10 mouse cellular contexts compared by ENCODE assay signal in the genomic region with DNA sequence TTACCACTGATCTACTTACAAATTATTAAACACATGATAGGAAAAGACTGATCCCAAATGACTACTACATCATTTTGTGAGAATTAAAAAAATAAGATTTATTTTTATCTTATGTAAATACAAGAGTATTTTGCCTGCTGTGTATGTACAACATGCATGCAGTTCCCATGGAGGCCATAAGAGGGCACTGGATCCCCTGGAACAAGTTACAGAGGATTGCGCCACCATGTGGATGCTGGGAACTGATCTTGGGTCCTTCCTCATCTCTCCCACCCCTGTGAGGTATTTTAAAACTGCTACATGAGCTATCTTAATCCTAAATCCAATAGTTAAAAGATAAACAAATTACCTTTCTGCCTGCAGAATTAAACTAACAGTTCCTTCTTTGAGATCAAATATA.
DNase-seq lines count a peak whose midpoint lies in the region; ATAC-seq and TF ChIP-seq lines count a peak whose summit lies in the region.
"Had no signal": no experiment of that assay in that cellular context is flagged by ENCODE, and none has a peak within 500 bp of the region (broad histone marks: within the 10 kb centered on the region; RNA-seq: fewer than 3 reads in every experiment).

No protein-coding gene starts in this region.

- H3K9ac ChIP-seq in forebrain, postnatal 0 days, result no peak overlapping the region
- H3K9ac ChIP-seq in forebrain, embryonic 16.5 days (replicated peaks; ENCODE audit: low read depth, low read length), result no peak overlapping the region
- H3K9ac ChIP-seq in midbrain, postnatal 0 days (replicated peaks; ENCODE audit: low read length, poor library complexity, severe bottlenecking), result no peak overlapping the region
- H3K9ac ChIP-seq in midbrain, embryonic 16.5 days (ENCODE audit: low read depth, low read length), result no peak overlapping the region
- no peak overlapping the region for H3K9ac ChIP-seq in neural tube, embryonic 15.5 days (replicated peaks)
- H3K9ac ChIP-seq: neural tube, embryonic 12.5 days had no signal

- H3K27me3 ChIP-seq in forebrain, postnatal 0 days (ENCODE audit: insufficient read depth, low read length), result no peaks in the 10 kb centered on the region
- no peaks in the 10 kb centered on the region for H3K27me3 ChIP-seq in forebrain, embryonic 16.5 days (replicated peaks; ENCODE audit: control insufficient read depth, insufficient read depth, low read length)
- H3K27me3 ChIP-seq in midbrain, postnatal 0 days (ENCODE audit: insufficient read depth, low read length), result no peaks in the 10 kb centered on the region
- no peaks in the 10 kb centered on the region for H3K27me3 ChIP-seq in midbrain, embryonic 16.5 days (ENCODE audit: control insufficient read depth, insufficient read depth, low read depth, low read length)
- no peaks in the 10 kb centered on the region for H3K27me3 ChIP-seq in neural tube, embryonic 15.5 days (replicated peaks)
- H3K27me3 ChIP-seq: neural tube, embryonic 12.5 days had no signal

- H3K9me3 ChIP-seq in forebrain, postnatal 0 days (ENCODE audit: low read length), result no peaks in the 10 kb centered on the region
- peaks cover 2% of the 10 kb centered on the region; the same call in 1 of the 2 replicates for H3K9me3 ChIP-seq in forebrain, embryonic 16.5 days (ENCODE audit: control insufficient read depth, low read length)
- no peaks in the 10 kb centered on the region for H3K9me3 ChIP-seq in midbrain, postnatal 0 days (ENCODE audit: low read length)
- no peaks in the 10 kb centered on the region for H3K9me3 ChIP-seq in midbrain, embryonic 16.5 days (replicated peaks; ENCODE audit: control insufficient read depth, low read length, poor library complexity, severe bottlenecking)
- H3K9me3 ChIP-seq in neural tube, embryonic 15.5 days (replicated peaks), result no peaks in the 10 kb centered on the region
- H3K9me3 ChIP-seq: neural tube, embryonic 12.5 days had no signal

- H3K27ac ChIP-seq in forebrain, postnatal 0 days (ENCODE audit: low read depth, low read length), result no peak overlapping the region
- no peak overlapping the region for H3K27ac ChIP-seq in forebrain, embryonic 16.5 days (ENCODE audit: low read length)
- H3K27ac ChIP-seq in midbrain, postnatal 0 days (ENCODE audit: low read depth, low read length), result no peak overlapping the region
- H3K27ac ChIP-seq in midbrain, embryonic 16.5 days (ENCODE audit: low read length), result no peak overlapping the region
- no peak overlapping the region for H3K27ac ChIP-seq in neural tube, embryonic 15.5 days (replicated peaks)
- H3K27ac ChIP-seq: neural tube, embryonic 12.5 days had no signal

- no peaks in the 10 kb centered on the region for H3K4me1 ChIP-seq in forebrain, postnatal 0 days (ENCODE audit: insufficient read depth)
- no peaks in the 10 kb centered on the region for H3K4me1 ChIP-seq in forebrain, embryonic 16.5 days (replicated peaks; ENCODE audit: control insufficient read depth, insufficient read depth, low read length)
- H3K4me1 ChIP-seq in midbrain, postnatal 0 days (ENCODE audit: insufficient read depth, low read length), result no peaks in the 10 kb centered on the region
- no peaks in the 10 kb centered on the region for H3K4me1 ChIP-seq in midbrain, embryonic 16.5 days (ENCODE audit: control insufficient read depth, insufficient read depth, low read length)
- H3K4me1 ChIP-seq in neural tube, embryonic 15.5 days, result no peaks in the 10 kb centered on the region
- H3K4me1 ChIP-seq: neural tube, embryonic 12.5 days had no signal

- TF ChIP-seq CTCF in forebrain, postnatal 0 days (IDR thresholded peaks at IDR 0.05; ENCODE audit: low read depth), result peak; percentile 69
- TF ChIP-seq CTCF in midbrain, postnatal 0 days (IDR thresholded peaks at IDR 0.05), result peak; percentile 71

- H3K4me2 ChIP-seq in forebrain, postnatal 0 days (ENCODE audit: low read depth), result no peak overlapping the region
- no peak overlapping the region for H3K4me2 ChIP-seq in forebrain, embryonic 16.5 days (ENCODE audit: low read length)
- H3K4me2 ChIP-seq in midbrain, postnatal 0 days (ENCODE audit: low read depth, low read length, poor library complexity, severe bottlenecking), result no peak overlapping the region
- H3K4me2 ChIP-seq in midbrain, embryonic 16.5 days (ENCODE audit: low read length), result no peak overlapping the region
- H3K4me2 ChIP-seq in neural tube, embryonic 15.5 days, result no peak overlapping the region
- H3K4me2 ChIP-seq: neural tube, embryonic 12.5 days had no signal

- no peak for ATAC-seq in forebrain, postnatal 0 days
- no peak for ATAC-seq in forebrain, embryonic 16.5 days
- no peak for ATAC-seq in midbrain, postnatal 0 days (ENCODE audit: low FRiP score)
- no peak for ATAC-seq in midbrain, embryonic 16.5 days
- peak; percentile 72; the same call in 1 of the 2 replicates for ATAC-seq in erythroblast, adult 5-6 weeks (replicated peaks; ENCODE audit: low FRiP score, poor library complexity, severe bottlenecking)
- ATAC-seq in neural tube, embryonic 15.5 days (ENCODE audit: low FRiP score), result no peak
- ATAC-seq: forebrain, embryonic 14.5 days had no signal

- 98% methylated on average over 1 of the region's 1 CpGs for WGBS in forebrain, postnatal 0 days
- WGBS in forebrain, embryonic 16.5 days, result 81% methylated on average over 1 of the region's 1 CpGs
- 100% methylated on average over 1 of the region's 1 CpGs for WGBS in midbrain, postnatal 0 days
- 96% methylated on average over 1 of the region's 1 CpGs for WGBS in midbrain, embryonic 16.5 days
- 95% methylated on average over 1 of the region's 1 CpGs for WGBS in neural tube, embryonic 15.5 days

- H3K36me3 ChIP-seq in forebrain, postnatal 0 days (ENCODE audit: insufficient read depth), result no peaks in the 10 kb centered on the region
- no peaks in the 10 kb centered on the region for H3K36me3 ChIP-seq in forebrain, embryonic 16.5 days (ENCODE audit: control insufficient read depth, insufficient read depth)
- no peaks in the 10 kb centered on the region for H3K36me3 ChIP-seq in midbrain, postnatal 0 days (ENCODE audit: insufficient read depth, low read length)
- peaks cover 2% of the 10 kb centered on the region for H3K36me3 ChIP-seq in midbrain, embryonic 16.5 days (ENCODE audit: control insufficient read depth, insufficient read depth, low read length)
- no peaks in the 10 kb centered on the region for H3K36me3 ChIP-seq in neural tube, embryonic 15.5 days

- peak; percentile 10 for DNase-seq in forebrain, postnatal 0 days
- DNase-seq in midbrain, postnatal 0 days (ENCODE audit: low spot score), result peak; percentile 37
- peak; percentile 43 to 46 for DNase-seq in thymus, postnatal 36 days
- DNase-seq in layer of hippocampus, postnatal 36 days, result no peak

- H3K4me3 ChIP-seq in forebrain, postnatal 0 days (ENCODE audit: low read depth, low read length), result no peak overlapping the region
- H3K4me3 ChIP-seq in forebrain, embryonic 16.5 days (replicated peaks; ENCODE audit: low read length), result no peak overlapping the region
- H3K4me3 ChIP-seq in midbrain, postnatal 0 days (ENCODE audit: low read depth, low read length), result no peak overlapping the region
- no peak overlapping the region for H3K4me3 ChIP-seq in midbrain, embryonic 16.5 days (ENCODE audit: low read depth, low read length)
- no peak overlapping the region for H3K4me3 ChIP-seq in neural tube, embryonic 15.5 days (replicated peaks)
- H3K4me3 ChIP-seq: neural tube, embryonic 12.5 days had no signal

Comparison
In these comparisons a context has a peak if more than half of its experiments do, and no peak if none do; other contexts are left out.
1. DNase-seq: peak in forebrain, postnatal 0 days (single experiment), midbrain, postnatal 0 days (single experiment) and thymus, postnatal 36 days (2 of 2); none in layer of hippocampus, postnatal 36 days (0 of 2).